Mouse (Mus musculus) neural tube, embryonic 15.5 days (tissue): ENCODE measurements around the gene Ncor2. TPM values are rescaled to one million over a fixed set of nuclear protein-coding genes. Genes with fewer than 3 reads are reported as not detected.

ENCODE experiments used
- ATAC-seq: fragments of 200-750 bp; cut with Nextera tagmentation; 2 replicates; pipeline ENCODE4 v1.8.0; 2017; ENCODE audit warnings: mild to moderate bottlenecking, moderate TSS enrichment, moderate library complexity; ENCODE audit not compliant: low FRiP score
- H3K27ac ChIP-seq: fragments of 300-500 bp; sonication (generic); replicated peaks from 2 replicates; pipeline ENCODE4 v1.5.1; 2015; ENCODE audit warnings: mild to moderate bottlenecking, inconsistent platforms
- H3K27me3 ChIP-seq: fragments of 300-500 bp; sonication (generic); replicated peaks from 2 replicates; pipeline ENCODE4 v1.6.1; 2015; ENCODE audit warnings: inconsistent platforms
- H3K36me3 ChIP-seq: fragments of 300-500 bp; sonication (generic); 2 replicates; pipeline ENCODE4 v1.6.1; 2015; ENCODE audit warnings: inconsistent platforms
- H3K4me1 ChIP-seq: fragments of 300-500 bp; sonication (generic); 2 replicates; pipeline ENCODE4 v1.6.1; 2015; ENCODE audit warnings: inconsistent platforms
- H3K4me2 ChIP-seq: fragments of 300-500 bp; sonication (generic); 2 replicates; pipeline ENCODE4 v1.6.1; 2015; ENCODE audit warnings: inconsistent platforms, mild to moderate bottlenecking, moderate library complexity
- H3K4me3 ChIP-seq: fragments of 300-500 bp; sonication (generic); replicated peaks from 2 replicates; pipeline ENCODE4 v1.5.1; 2015; ENCODE audit warnings: mild to moderate bottlenecking, inconsistent platforms
- H3K9ac ChIP-seq: fragments of 300-500 bp; sonication (generic); replicated peaks from 2 replicates; pipeline ENCODE4 v1.6.1; 2015; ENCODE audit warnings: mild to moderate bottlenecking, inconsistent platforms
- H3K9me3 ChIP-seq: fragments of 300-500 bp; sonication (generic); replicated peaks from 2 replicates; pipeline ENCODE4 v1.6.1; 2016; ENCODE audit warnings: inconsistent platforms
- WGBS: fragments of 180-500 bp; shearing (Covaris S2); methylation state at CpG from one replicate; pipeline ENCODE4 v1.1.7; 2015; ENCODE audit warnings: mixed read lengths; 5-methylcytosine and 5-hydroxymethylcytosine counted together
- polyA plus RNA-seq: library from polyadenylated mRNA; unstranded; fragments of >200 nt; fragmentation: Nextera tagmentation; extraction: Ambion mirVana; gene quantifications from 2 replicates; pipeline ENCODE4 v1.2.1, GENCODE M21; 2015

Gene Ncor2
- polyA plus RNA-seq, 1 experiment from 2014 or later: 24.2 TPM

GRCm38 (mm10) chr5:125154178-125154577 is 24.8 kb downstream of the Ncor2 start:
- no peak overlapping the region for H3K4me3 ChIP-seq
- H3K9me3 ChIP-seq: no peaks in the 10 kb centered on the region
- WGBS: 21% methylated on average over 5 of the region's 5 CpGs
- ATAC-seq: no peak
- H3K4me1 ChIP-seq: peaks cover 97% of the 10 kb centered on the region
- no peaks in the 10 kb centered on the region for H3K27me3 ChIP-seq
- peak overlapping the region; percentile 89 for H3K27ac ChIP-seq
- no peaks in the 10 kb centered on the region for H3K36me3 ChIP-seq
- no peak overlapping the region for H3K9ac ChIP-seq
- no peak overlapping the region for H3K4me2 ChIP-seq

- Histone ChIP-seq H3K4me1 (peaks cover 97% of the 10 kb centered on the region), H3K36me3 (no peaks in the 10 kb centered on the region), H3K27ac (peak overlapping the region; percentile 89), H3K9ac (no peak overlapping the region), H3K4me3 (no peak overlapping the region), H3K4me2 (no peak overlapping the region), H3K27me3 (no peaks in the 10 kb centered on the region), H3K9me3 (no peaks in the 10 kb centered on the region)
- no peak for ATAC-seq
- 70% methylated on average over 11 of the region's 11 CpGs for WGBS
Observed at GRCm38 (mm10) chr5:125153201-125153816, 25.7 kb downstream of the Ncor2 start.

GRCm38 (mm10) chr5:125151872-125152534 is 27.0 kb downstream of the Ncor2 start:
- Histone ChIP-seq H3K27me3 (no peaks in the 10 kb centered on the region), H3K9me3 (no peaks in the 10 kb centered on the region), H3K4me2 (peak overlapping the region; percentile 42), H3K4me1 (peaks cover 96% of the 10 kb centered on the region), H3K36me3 (no peaks in the 10 kb centered on the region), H3K4me3 (no peak overlapping the region), H3K27ac (peak overlapping the region; percentile 89), H3K9ac (peak overlapping the region; percentile 20)
- WGBS: 5% methylated on average over 17 of the region's 17 CpGs
- ATAC-seq: peak; percentile 79

- WGBS: 10% methylated on average over 10 of the region's 10 CpGs
Observed at GRCm38 (mm10) chr5:125150951-125151564, 28.0 kb downstream of the Ncor2 start.

GRCm38 (mm10) chr5:125149142-125149541 is 29.9 kb downstream of the Ncor2 start:
- 44% methylated on average over 17 of the region's 17 CpGs for WGBS
- H3K9ac ChIP-seq: no peak overlapping the region

More at GRCm38 (mm10) chr5:125150951-125151564, 28.0 kb downstream of the Ncor2 start:
- no peaks in the 10 kb centered on the region for H3K36me3 ChIP-seq
- H3K9ac ChIP-seq: peak overlapping the region; percentile 20; the same call in 1 of the 2 replicates
- no peaks in the 10 kb centered on the region for H3K27me3 ChIP-seq
- no peaks in the 10 kb centered on the region for H3K9me3 ChIP-seq
- ATAC-seq: 0 out of 2 replicates have a peak, but pooled peaks have one; percentile 6
- peak overlapping the region; percentile 89 for H3K27ac ChIP-seq
- H3K4me2 ChIP-seq: peak overlapping the region; percentile 42
- H3K4me1 ChIP-seq: peaks cover 96% of the 10 kb centered on the region
- H3K4me3 ChIP-seq: no peak overlapping the region

GRCm38 (mm10) chr5:125148686-125149085 is 30.3 kb downstream of the Ncor2 start:
- Histone ChIP-seq H3K27ac (peak overlapping the region; percentile 73), H3K4me1 (peaks cover 81% of the 10 kb centered on the region), H3K4me3 (no peak overlapping the region), H3K4me2 (peak overlapping the region; percentile 17; the same call in 1 of the 2 replicates), H3K36me3 (no peaks in the 10 kb centered on the region), H3K9me3 (no peaks in the 10 kb centered on the region), H3K9ac (no peak overlapping the region), H3K27me3 (no peaks in the 10 kb centered on the region)
- no peak; the same call in 1 of the 2 replicates for ATAC-seq
- WGBS: 22% methylated on average over 5 of the region's 5 CpGs

More at GRCm38 (mm10) chr5:125149142-125149541, 29.9 kb downstream of the Ncor2 start:
- H3K4me2 ChIP-seq: peak overlapping the region; percentile 17; the same call in 1 of the 2 replicates
- H3K27ac ChIP-seq: peak overlapping the region; percentile 73
- no peaks in the 10 kb centered on the region for H3K27me3 ChIP-seq
- no peak for ATAC-seq
- H3K4me3 ChIP-seq: no peak overlapping the region
- peaks cover 81% of the 10 kb centered on the region for H3K4me1 ChIP-seq
- H3K9me3 ChIP-seq: no peaks in the 10 kb centered on the region
- H3K36me3 ChIP-seq: no peaks in the 10 kb centered on the region

GRCm38 (mm10) chr5:125148173-125148572 is 30.8 kb downstream of the Ncor2 start:
- no peak overlapping the region for H3K9ac ChIP-seq
- H3K4me3 ChIP-seq: no peak overlapping the region
- H3K4me1 ChIP-seq: peaks cover 81% of the 10 kb centered on the region
- no peaks in the 10 kb centered on the region for H3K27me3 ChIP-seq
- 0 out of 2 replicates have a peak overlapping the region, but pooled peaks have one; percentile 17 for H3K4me2 ChIP-seq
- no peak for ATAC-seq
- 14% methylated on average over 10 of the region's 10 CpGs for WGBS
- no peaks in the 10 kb centered on the region for H3K36me3 ChIP-seq
- H3K27ac ChIP-seq: peak overlapping the region; percentile 73
- H3K9me3 ChIP-seq: no peaks in the 10 kb centered on the region

- H3K9ac ChIP-seq: no peak overlapping the region
- peak overlapping the region; percentile 73; the same call in 1 of the 2 replicates for H3K27ac ChIP-seq
- 88% methylated on average over 4 of the region's 5 CpGs for WGBS
Observed at GRCm38 (mm10) chr5:125147124-125147523, 31.9 kb downstream of the Ncor2 start.

GRCm38 (mm10) chr5:125143114-125143872 is 35.7 kb downstream of the Ncor2 start:
- 82% methylated on average over 12 of the region's 12 CpGs for WGBS
- Histone ChIP-seq H3K4me3 (no peak overlapping the region), H3K36me3 (no peaks in the 10 kb centered on the region), H3K9me3 (no peaks in the 10 kb centered on the region), H3K4me1 (peaks cover 84% of the 10 kb centered on the region), H3K4me2 (no peak overlapping the region), H3K9ac (no peak overlapping the region), H3K27ac (peak overlapping the region; percentile 90), H3K27me3 (no peaks in the 10 kb centered on the region)
- ATAC-seq: no peak

More at GRCm38 (mm10) chr5:125147124-125147523, 31.9 kb downstream of the Ncor2 start:
- no peaks in the 10 kb centered on the region for H3K27me3 ChIP-seq
- H3K4me2 ChIP-seq: no peak overlapping the region
- H3K4me3 ChIP-seq: no peak overlapping the region
- H3K4me1 ChIP-seq: peaks cover 81% of the 10 kb centered on the region
- no peaks in the 10 kb centered on the region for H3K9me3 ChIP-seq
- no peak for ATAC-seq
- H3K36me3 ChIP-seq: no peaks in the 10 kb centered on the region

GRCm38 (mm10) chr5:125141916-125142315 is 37.1 kb downstream of the Ncor2 start:
- H3K9me3 ChIP-seq: no peaks in the 10 kb centered on the region
- H3K4me1 ChIP-seq: peaks cover 85% of the 10 kb centered on the region
- H3K27ac ChIP-seq: peak overlapping the region; percentile 90
- 0 out of 2 replicates have a peak overlapping the region, but pooled peaks have one; percentile 8 for H3K9ac ChIP-seq
- peak overlapping the region; percentile 49 for H3K4me2 ChIP-seq
- H3K27me3 ChIP-seq: no peaks in the 10 kb centered on the region
- no peak for ATAC-seq
- no peak overlapping the region for H3K4me3 ChIP-seq
- H3K36me3 ChIP-seq: no peaks in the 10 kb centered on the region
- 47% methylated on average over 5 of the region's 5 CpGs for WGBS

GRCm38 (mm10) chr5:125141525-125141880 is 37.5 kb downstream of the Ncor2 start:
- no peak overlapping the region for H3K4me3 ChIP-seq
- peak overlapping the region; percentile 49 for H3K4me2 ChIP-seq
- ATAC-seq: peak; percentile 57
- no peaks in the 10 kb centered on the region for H3K36me3 ChIP-seq
- WGBS: 8% methylated on average over 7 of the region's 7 CpGs
- no peaks in the 10 kb centered on the region for H3K9me3 ChIP-seq
- H3K27me3 ChIP-seq: no peaks in the 10 kb centered on the region
- H3K4me1 ChIP-seq: peaks cover 85% of the 10 kb centered on the region
- H3K27ac ChIP-seq: peak overlapping the region; percentile 90
- 0 out of 2 replicates have a peak overlapping the region, but pooled peaks have one; percentile 8 for H3K9ac ChIP-seq
